Comparison of ENCODE assay signal across 20 mouse cellular contexts in the genomic region with DNA sequence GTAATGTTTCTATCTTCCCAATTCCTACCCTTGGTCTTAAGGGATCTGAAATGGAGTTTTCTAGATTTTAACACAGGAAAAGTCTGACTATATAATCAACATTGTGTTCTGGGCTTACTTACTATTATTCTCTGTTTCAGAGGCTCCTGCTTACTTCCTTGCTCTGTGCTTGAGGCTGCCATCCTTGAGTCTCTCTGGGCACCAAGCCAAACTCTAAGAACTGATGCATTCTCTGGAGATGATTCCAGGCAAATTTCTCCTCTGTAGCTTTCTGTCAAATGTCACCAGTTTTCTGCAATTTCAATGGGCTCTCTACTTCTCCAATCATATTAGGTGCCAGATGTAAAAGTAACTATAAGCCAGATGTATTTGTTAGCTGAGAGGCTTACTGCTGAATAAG.
DNase-seq lines count a peak whose midpoint lies in the region; ATAC-seq and TF ChIP-seq lines count a peak whose summit lies in the region.
"Had no signal": no experiment of that assay in that cellular context is flagged by ENCODE, and none has a peak within 500 bp of the region (broad histone marks: within the 10 kb centered on the region; RNA-seq: fewer than 3 reads in every experiment).

No protein-coding gene starts in this region.

- DNase-seq in cerebellum, postnatal 10 days, result peak; percentile 34 to 50
- no peak for DNase-seq in cerebellum, adult 9-11 months
- peak; percentile 36 for DNase-seq in hindbrain, embryonic 14.5 days (ENCODE audit: low spot score)
- no peak for DNase-seq in hindbrain, embryonic 11.5 days (ENCODE audit: low spot score)
- peak; percentile 24 for DNase-seq in midbrain, postnatal 0 days (ENCODE audit: low spot score)
- DNase-seq in midbrain, embryonic 10.5 days (ENCODE audit: low spot score), result no peak
- no peak for DNase-seq in heart, adult 2 months
- DNase-seq: gastrocnemius, postnatal 10 days; heart, adult 11 months; lung, adult 18-20 months; lung, postnatal 36 days; spleen, adult 18-20 months; thymus, postnatal 36 days had no signal

- no peaks in the 10 kb centered on the region for H3K36me3 ChIP-seq in hindbrain, embryonic 14.5 days (replicated peaks; ENCODE audit: control insufficient read depth, insufficient read depth)
- H3K36me3 ChIP-seq in hindbrain, embryonic 11.5 days (ENCODE audit: control insufficient read depth, insufficient read depth, low read length), result no peaks in the 10 kb centered on the region
- no peaks in the 10 kb centered on the region for H3K36me3 ChIP-seq in midbrain, postnatal 0 days (ENCODE audit: insufficient read depth, low read length)
- H3K36me3 ChIP-seq in midbrain, embryonic 10.5 days, result no peaks in the 10 kb centered on the region
- no peaks in the 10 kb centered on the region for H3K36me3 ChIP-seq in heart, adult 2 months (ENCODE audit: control insufficient read depth, insufficient read depth, low read length)
- H3K36me3 ChIP-seq: embryonic facial prominence, embryonic 13.5 days; heart, embryonic 13.5 days; hindbrain, embryonic 15.5 days; neural tube, embryonic 12.5 days had no signal

- no peak for TF ChIP-seq EP300 in heart, adult 2 months (IDR thresholded peaks at IDR 0.05; ENCODE audit: insufficient read depth, low read depth, low read length)

- no peak for TF ChIP-seq POLR2A in heart, adult 2 months (IDR thresholded peaks at IDR 0.05; ENCODE audit: insufficient read depth, low read depth, low read length)

- intact Hi-C loops in heart, adult 2 months (cut with DNase I), result no loop called here

- H3K9ac ChIP-seq in hindbrain, embryonic 14.5 days, result no peak overlapping the region
- H3K9ac ChIP-seq in hindbrain, embryonic 11.5 days (ENCODE audit: low read depth, low read length), result no peak overlapping the region
- H3K9ac ChIP-seq in midbrain, postnatal 0 days (replicated peaks; ENCODE audit: low read length, poor library complexity, severe bottlenecking), result no peak overlapping the region
- no peak overlapping the region for H3K9ac ChIP-seq in heart, adult 2 months (ENCODE audit: low read depth, low read length)
- H3K9ac ChIP-seq: embryonic facial prominence, embryonic 13.5 days; heart, embryonic 13.5 days; hindbrain, embryonic 15.5 days; neural tube, embryonic 12.5 days had no signal

- H3K79me2 ChIP-seq in heart, adult 2 months (replicated peaks; ENCODE audit: control insufficient read depth, insufficient read depth, low read length), result no peaks in the 10 kb centered on the region

- H3K4me3 ChIP-seq in hindbrain, embryonic 14.5 days (replicated peaks; ENCODE audit: low read length), result no peak overlapping the region
- no peak overlapping the region for H3K4me3 ChIP-seq in hindbrain, embryonic 11.5 days (ENCODE audit: low read depth, low read length)
- H3K4me3 ChIP-seq in midbrain, postnatal 0 days (ENCODE audit: low read depth, low read length), result no peak overlapping the region
- no peak overlapping the region for H3K4me3 ChIP-seq in midbrain, embryonic 10.5 days
- no peak overlapping the region for H3K4me3 ChIP-seq in heart, adult 2 months
- H3K4me3 ChIP-seq: embryonic facial prominence, embryonic 13.5 days; heart, embryonic 13.5 days; hindbrain, embryonic 15.5 days; neural tube, embryonic 12.5 days had no signal

- no peak overlapping the region for H3K4me2 ChIP-seq in hindbrain, embryonic 14.5 days (replicated peaks)
- H3K4me2 ChIP-seq in hindbrain, embryonic 11.5 days (replicated peaks; ENCODE audit: low read depth, low read length), result no peak overlapping the region
- H3K4me2 ChIP-seq in midbrain, postnatal 0 days (ENCODE audit: low read depth, low read length, poor library complexity, severe bottlenecking), result no peak overlapping the region
- H3K4me2 ChIP-seq: embryonic facial prominence, embryonic 13.5 days; heart, embryonic 13.5 days; hindbrain, embryonic 15.5 days; liver, embryonic 11.5 days; neural tube, embryonic 12.5 days had no signal

- H3K27me3 ChIP-seq in hindbrain, embryonic 14.5 days (ENCODE audit: control insufficient read depth, insufficient read depth, low read length), result no peaks in the 10 kb centered on the region
- H3K27me3 ChIP-seq in hindbrain, embryonic 11.5 days (ENCODE audit: control insufficient read depth, insufficient read depth, low read length), result no peaks in the 10 kb centered on the region
- H3K27me3 ChIP-seq in midbrain, postnatal 0 days (ENCODE audit: insufficient read depth, low read length), result no peaks in the 10 kb centered on the region
- H3K27me3 ChIP-seq in midbrain, embryonic 10.5 days (ENCODE audit: low read depth, poor library complexity, severe bottlenecking), result no peaks in the 10 kb centered on the region
- no peaks in the 10 kb centered on the region for H3K27me3 ChIP-seq in heart, adult 2 months (ENCODE audit: control insufficient read depth, insufficient read depth, low read length)
- H3K27me3 ChIP-seq: CH12.LX; embryonic facial prominence, embryonic 13.5 days; heart, embryonic 13.5 days; hindbrain, embryonic 15.5 days; neural tube, embryonic 12.5 days had no signal

- H3K4me1 ChIP-seq in hindbrain, embryonic 14.5 days (replicated peaks; ENCODE audit: control insufficient read depth, insufficient read depth, low read length), result no peaks in the 10 kb centered on the region
- no peaks in the 10 kb centered on the region for H3K4me1 ChIP-seq in hindbrain, embryonic 11.5 days (replicated peaks; ENCODE audit: control insufficient read depth, insufficient read depth, low read length)
- no peaks in the 10 kb centered on the region for H3K4me1 ChIP-seq in midbrain, postnatal 0 days (ENCODE audit: insufficient read depth, low read length)
- no peaks in the 10 kb centered on the region for H3K4me1 ChIP-seq in midbrain, embryonic 10.5 days
- no peaks in the 10 kb centered on the region for H3K4me1 ChIP-seq in heart, adult 2 months (ENCODE audit: control insufficient read depth, insufficient read depth, low read length)
- H3K4me1 ChIP-seq: embryonic facial prominence, embryonic 13.5 days; heart, embryonic 13.5 days; hindbrain, embryonic 15.5 days; neural tube, embryonic 12.5 days had no signal

- no peak for ATAC-seq in hindbrain, embryonic 14.5 days (ENCODE audit: low FRiP score)
- ATAC-seq in hindbrain, embryonic 11.5 days (ENCODE audit: low FRiP score), result no peak
- ATAC-seq in midbrain, postnatal 0 days (ENCODE audit: low FRiP score), result no peak
- ATAC-seq: intestine, postnatal 0 days had no signal

- no peaks in the 10 kb centered on the region for H3K9me3 ChIP-seq in hindbrain, embryonic 14.5 days (ENCODE audit: control insufficient read depth, low read length)
- no peaks in the 10 kb centered on the region for H3K9me3 ChIP-seq in hindbrain, embryonic 11.5 days (ENCODE audit: control insufficient read depth, low read length)
- no peaks in the 10 kb centered on the region for H3K9me3 ChIP-seq in midbrain, postnatal 0 days (ENCODE audit: low read length)
- H3K9me3 ChIP-seq in midbrain, embryonic 10.5 days (replicated peaks), result no peaks in the 10 kb centered on the region
- H3K9me3 ChIP-seq: embryonic facial prominence, embryonic 13.5 days; heart, embryonic 13.5 days; hindbrain, embryonic 15.5 days; neural tube, embryonic 12.5 days had no signal

- no peak overlapping the region for H3K27ac ChIP-seq in hindbrain, embryonic 14.5 days
- no peak overlapping the region for H3K27ac ChIP-seq in hindbrain, embryonic 11.5 days (ENCODE audit: low read depth, low read length)
- no peak overlapping the region for H3K27ac ChIP-seq in midbrain, postnatal 0 days (ENCODE audit: low read depth, low read length)
- H3K27ac ChIP-seq in midbrain, embryonic 10.5 days (replicated peaks), result no peak overlapping the region
- no peak overlapping the region for H3K27ac ChIP-seq in heart, adult 2 months
- H3K27ac ChIP-seq: embryonic facial prominence, embryonic 13.5 days; heart, embryonic 13.5 days; hindbrain, embryonic 15.5 days; neural tube, embryonic 12.5 days had no signal

- no peak for TF ChIP-seq CTCF in midbrain, postnatal 0 days (IDR thresholded peaks at IDR 0.05)
- TF ChIP-seq CTCF in heart, adult 2 months (IDR thresholded peaks at IDR 0.05), result no peak

Comparison
In these comparisons a context has a peak if more than half of its experiments do, and no peak if none do; other contexts are left out.
1. DNase-seq: peak in cerebellum, postnatal 10 days (2 of 2), hindbrain, embryonic 14.5 days (single experiment) and midbrain, postnatal 0 days (single experiment); none in cerebellum, adult 9-11 months (single experiment), hindbrain, embryonic 11.5 days (single experiment), midbrain, embryonic 10.5 days (single experiment) and heart, adult 2 months (0 of 2).